Mouse (Mus musculus): ENCODE results near the gene Lrrc23. TPM values are rescaled to one million over a fixed set of nuclear protein-coding genes. Genes with fewer than 3 reads are reported as not detected.

Lrrc23 gene
- polyA plus RNA-seq, 2 experiments: 0.88 to 1.1 TPM

DNA sequence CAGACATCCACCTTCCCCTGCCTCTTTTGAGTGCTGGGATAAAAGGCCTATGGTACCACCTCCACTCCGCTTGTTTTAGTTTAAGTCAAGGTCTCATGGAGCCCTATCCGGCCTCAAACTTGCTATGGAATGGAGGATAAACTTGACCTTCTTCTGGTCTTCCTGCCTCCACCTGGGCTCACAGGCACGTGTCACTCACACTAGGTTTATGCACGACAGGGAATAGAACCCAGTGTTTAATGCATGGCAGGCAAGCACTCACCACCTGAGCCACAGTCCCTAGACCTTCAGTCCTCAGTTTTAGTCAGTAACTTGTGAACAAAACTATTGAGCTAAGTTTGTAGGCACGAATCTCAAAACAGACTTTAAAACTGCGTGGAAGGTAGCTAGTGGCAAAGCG lies 48.5 kb downstream of the Lrrc23 start:
- H3K27me3 ChIP-seq (ENCODE audit: control insufficient read depth, insufficient read depth, low read length): no peaks in the 10 kb centered on the region
- no peak overlapping the region for H3K4me2 ChIP-seq (replicated peaks; ENCODE audit: low read depth, low read length, severe bottlenecking)
- H3K36me3 ChIP-seq (ENCODE audit: control insufficient read depth, insufficient read depth, low read length): no peaks in the 10 kb centered on the region
- no peak overlapping the region for H3K4me3 ChIP-seq (replicated peaks; ENCODE audit: low read length)
- no peak overlapping the region for H3K9ac ChIP-seq (ENCODE audit: low read depth, low read length, severe bottlenecking)
- H3K27ac ChIP-seq (replicated peaks; ENCODE audit: low read depth, low read length): no peak overlapping the region
- TF ChIP-seq POLR2A (IDR thresholded peaks at IDR 0.05; ENCODE audit: borderline replicate concordance, extremely low read depth, insufficient read depth, insufficient read length): no peak
- DNase-seq (ENCODE audit: low spot score) (no peak), ATAC-seq (ENCODE audit: low FRiP score, low read depth) (no peak)
- 79% methylated on average over 7 of the region's 7 CpGs for WGBS
- H3K4me1 ChIP-seq (ENCODE audit: control insufficient read depth, insufficient read depth, low read length): no peaks in the 10 kb centered on the region
- H3K9me3 ChIP-seq (ENCODE audit: control insufficient read depth, low read length): no peaks in the 10 kb centered on the region

DNA sequence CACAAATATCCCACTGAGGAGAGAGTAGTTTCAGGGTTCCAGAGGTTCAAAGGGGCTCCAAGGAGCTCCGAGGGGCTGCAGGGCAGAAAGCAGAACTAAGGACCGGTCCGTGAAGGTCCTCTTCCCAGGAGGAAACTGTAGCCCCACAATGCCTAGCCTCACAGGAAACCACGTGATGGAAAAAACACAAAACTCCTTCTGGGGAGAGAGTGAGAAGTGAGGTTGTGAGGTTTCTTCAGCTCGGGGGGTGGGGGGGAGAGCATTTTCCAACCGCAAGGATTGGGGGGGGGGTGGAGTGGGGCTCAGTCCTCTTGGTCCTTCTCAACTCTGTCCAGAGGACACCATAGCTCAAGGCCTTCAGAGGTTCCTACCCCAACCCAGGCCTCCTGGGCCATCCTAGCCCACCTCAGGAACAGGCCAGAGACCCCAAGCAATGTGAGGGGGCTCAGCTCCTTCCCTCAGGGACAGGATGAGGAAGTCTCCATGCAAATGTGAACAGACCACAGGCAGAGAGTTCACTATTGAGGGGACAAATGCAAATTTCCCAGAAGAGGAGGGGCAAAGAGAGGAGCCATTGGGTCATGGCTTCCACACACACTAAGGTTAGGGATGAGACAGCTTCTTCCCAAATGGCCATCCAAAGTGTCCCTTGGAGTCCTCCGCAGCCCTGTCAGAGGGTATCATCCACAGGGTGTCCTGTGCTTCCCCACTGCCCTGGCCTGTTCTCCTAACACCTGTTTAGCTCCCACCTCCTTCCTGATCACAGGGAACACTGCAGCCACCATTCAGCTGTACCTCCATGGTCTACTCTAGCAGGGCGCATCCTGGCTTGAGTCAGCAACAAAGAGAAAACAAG lies 49.4 kb downstream of the Lrrc23 start:
- H3K36me3 ChIP-seq (ENCODE audit: control insufficient read depth, insufficient read depth, low read length): no peaks in the 10 kb centered on the region
- no peak overlapping the region for H3K4me3 ChIP-seq (replicated peaks; ENCODE audit: low read length)
- H3K9me3 ChIP-seq (ENCODE audit: control insufficient read depth, low read length): no peaks in the 10 kb centered on the region
- 83% methylated on average over 8 of the region's 8 CpGs for WGBS
- TF ChIP-seq POLR2A (IDR thresholded peaks at IDR 0.05; ENCODE audit: borderline replicate concordance, extremely low read depth, insufficient read depth, insufficient read length): no peak
- H3K4me1 ChIP-seq (ENCODE audit: control insufficient read depth, insufficient read depth, low read length): no peaks in the 10 kb centered on the region
- no peak overlapping the region for H3K27ac ChIP-seq (replicated peaks; ENCODE audit: low read depth, low read length)
- H3K4me2 ChIP-seq (replicated peaks; ENCODE audit: low read depth, low read length, severe bottlenecking): no peak overlapping the region
- no peak overlapping the region for H3K9ac ChIP-seq (ENCODE audit: low read depth, low read length, severe bottlenecking)
- no peak for ATAC-seq (ENCODE audit: low FRiP score, low read depth)
- H3K27me3 ChIP-seq (ENCODE audit: control insufficient read depth, insufficient read depth, low read length): no peaks in the 10 kb centered on the region
- DNase-seq (ENCODE audit: low spot score): no peak

DNA sequence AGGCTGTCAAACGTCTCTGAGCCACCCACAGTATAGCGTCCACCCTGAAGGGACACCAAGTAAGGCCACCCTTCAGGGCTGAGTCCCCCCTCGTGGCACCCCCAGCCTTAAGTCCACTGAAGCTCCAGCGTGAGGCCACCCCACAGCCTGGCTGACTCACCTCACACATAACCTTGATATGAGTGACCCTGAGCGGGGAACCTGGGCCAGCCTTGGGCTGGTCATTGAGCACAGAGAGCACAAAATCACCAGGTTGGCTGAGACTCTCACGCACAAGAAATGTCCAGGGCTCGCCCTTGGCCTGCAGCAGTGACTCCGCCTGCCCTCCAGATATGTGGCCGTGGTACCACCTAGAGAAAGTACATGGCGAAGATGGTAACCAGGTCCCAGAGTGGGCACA lies 50.9 kb downstream of the Lrrc23 start:
- H3K9me3 ChIP-seq (ENCODE audit: control insufficient read depth, low read length): no peaks in the 10 kb centered on the region
- H3K4me2 ChIP-seq (replicated peaks; ENCODE audit: low read depth, low read length, severe bottlenecking): no peak overlapping the region
- TF ChIP-seq POLR2A (IDR thresholded peaks at IDR 0.05; ENCODE audit: borderline replicate concordance, extremely low read depth, insufficient read depth, insufficient read length): no peak
- WGBS: 92% methylated on average over 10 of the region's 10 CpGs
- ATAC-seq (ENCODE audit: low FRiP score, low read depth): no peak
- H3K4me1 ChIP-seq (ENCODE audit: control insufficient read depth, insufficient read depth, low read length): no peaks in the 10 kb centered on the region
- no peak overlapping the region for H3K27ac ChIP-seq (replicated peaks; ENCODE audit: low read depth, low read length)
- H3K4me3 ChIP-seq (replicated peaks; ENCODE audit: low read length): no peak overlapping the region
- no peak overlapping the region for H3K9ac ChIP-seq (ENCODE audit: low read depth, low read length, severe bottlenecking)
- no peaks in the 10 kb centered on the region for H3K27me3 ChIP-seq (ENCODE audit: control insufficient read depth, insufficient read depth, low read length)
- H3K36me3 ChIP-seq (ENCODE audit: control insufficient read depth, insufficient read depth, low read length): no peaks in the 10 kb centered on the region
- DNase-seq (ENCODE audit: low spot score): no peak

GRCm38 (mm10) chr6:124724472-124724871 lies 55.1 kb downstream of the Lrrc23 start:
- 82% methylated on average over 10 of the region's 10 CpGs for WGBS
- Histone ChIP-seq H3K9me3 (ENCODE audit: control insufficient read depth, low read length) (no peaks in the 10 kb centered on the region), H3K27ac (replicated peaks; ENCODE audit: low read depth, low read length) (no peak overlapping the region), H3K36me3 (ENCODE audit: control insufficient read depth, insufficient read depth, low read length) (no peaks in the 10 kb centered on the region), H3K4me2 (replicated peaks; ENCODE audit: low read depth, low read length, severe bottlenecking) (no peak overlapping the region), H3K9ac (ENCODE audit: low read depth, low read length, severe bottlenecking) (no peak overlapping the region), H3K4me3 (replicated peaks; ENCODE audit: low read length) (no peak overlapping the region), H3K4me1 (ENCODE audit: control insufficient read depth, insufficient read depth, low read length) (no peaks in the 10 kb centered on the region), H3K27me3 (ENCODE audit: control insufficient read depth, insufficient read depth, low read length) (no peaks in the 10 kb centered on the region)
- ATAC-seq (ENCODE audit: low FRiP score, low read depth): no peak
- DNase-seq (ENCODE audit: low spot score): no peak
- TF ChIP-seq POLR2A (IDR thresholded peaks at IDR 0.05; ENCODE audit: borderline replicate concordance, extremely low read depth, insufficient read depth, insufficient read length): no peak

GRCm38 (mm10) chr6:124723541-124723940 lies 56.0 kb downstream of the Lrrc23 start:
- Histone ChIP-seq H3K27me3 (ENCODE audit: control insufficient read depth, insufficient read depth, low read length) (no peaks in the 10 kb centered on the region), H3K4me1 (ENCODE audit: control insufficient read depth, insufficient read depth, low read length) (no peaks in the 10 kb centered on the region), H3K4me2 (replicated peaks; ENCODE audit: low read depth, low read length, severe bottlenecking) (no peak overlapping the region), H3K36me3 (ENCODE audit: control insufficient read depth, insufficient read depth, low read length) (no peaks in the 10 kb centered on the region), H3K9ac (ENCODE audit: low read depth, low read length, severe bottlenecking) (no peak overlapping the region), H3K4me3 (replicated peaks; ENCODE audit: low read length) (no peak overlapping the region), H3K9me3 (ENCODE audit: control insufficient read depth, low read length) (no peaks in the 10 kb centered on the region), H3K27ac (replicated peaks; ENCODE audit: low read depth, low read length) (no peak overlapping the region)
- DNase-seq (ENCODE audit: low spot score): no peak
- no peak for ATAC-seq (ENCODE audit: low FRiP score, low read depth)
- no peak for TF ChIP-seq POLR2A (IDR thresholded peaks at IDR 0.05; ENCODE audit: borderline replicate concordance, extremely low read depth, insufficient read depth, insufficient read length)
- 74% methylated on average over 8 of the region's 8 CpGs for WGBS

All from limb, embryonic 14.5 days (tissue).